Mouse (Mus musculus): ENCODE data around the gene Etnk1.

Gene Etnk1

GRCm38 (mm10) chr6:143221245-143221644 lies 54.2 kb downstream of the Etnk1 start:
- no peak for DNase-seq

GRCm38 (mm10) chr6:143224057-143224456 lies 57.0 kb downstream of the Etnk1 start:
- no peak for DNase-seq

- DNase-seq, result no peak
Observed at GRCm38 (mm10) chr6:143224885-143225284, 57.9 kb downstream of the Etnk1 start.

- no peak for DNase-seq
Observed at GRCm38 (mm10) chr6:143228696-143229095, 61.7 kb downstream of the Etnk1 start.

GRCm38 (mm10) chr6:143229906-143230305 lies 62.9 kb downstream of the Etnk1 start:
- peak; percentile 20 for DNase-seq

GRCm38 (mm10) chr6:143230888-143231287 lies 63.9 kb downstream of the Etnk1 start:
- DNase-seq, result no peak

- DNase-seq, result no peak
Observed at GRCm38 (mm10) chr6:143232718-143233117, 65.7 kb downstream of the Etnk1 start.

- DNase-seq, result no peak
Observed at GRCm38 (mm10) chr6:143234868-143235267, 67.8 kb downstream of the Etnk1 start.

- DNase-seq, result no peak
Observed at GRCm38 (mm10) chr6:143239362-143240074, 72.5 kb downstream of the Etnk1 start.

GRCm38 (mm10) chr6:143243191-143243590 lies 76.2 kb downstream of the Etnk1 start:
- DNase-seq, result no peak

- DNase-seq, result no peak
Observed at GRCm38 (mm10) chr6:143257921-143258320, 90.9 kb downstream of the Etnk1 start.

- DNase-seq, result no peak
Observed at GRCm38 (mm10) chr6:143259169-143259629, 92.2 kb downstream of the Etnk1 start.

- DNase-seq, result peak; percentile 30
Observed at GRCm38 (mm10) chr6:143259870-143260559, 93.0 kb downstream of the Etnk1 start.

- no peak for DNase-seq
Observed at GRCm38 (mm10) chr6:143260560-143261288, 93.7 kb downstream of the Etnk1 start.

- no peak for DNase-seq
Observed at GRCm38 (mm10) chr6:143261289-143261665, 94.3 kb downstream of the Etnk1 start.

GRCm38 (mm10) chr6:143265482-143265881 lies 98.5 kb downstream of the Etnk1 start:
- DNase-seq, result no peak

GRCm38 (mm10) chr6:143279222-143279621 lies 112.2 kb downstream of the Etnk1 start:
- no peak for DNase-seq
